Mouse (Mus musculus): ENCODE data around the gene Selenon.

The Selenon gene

DNA sequence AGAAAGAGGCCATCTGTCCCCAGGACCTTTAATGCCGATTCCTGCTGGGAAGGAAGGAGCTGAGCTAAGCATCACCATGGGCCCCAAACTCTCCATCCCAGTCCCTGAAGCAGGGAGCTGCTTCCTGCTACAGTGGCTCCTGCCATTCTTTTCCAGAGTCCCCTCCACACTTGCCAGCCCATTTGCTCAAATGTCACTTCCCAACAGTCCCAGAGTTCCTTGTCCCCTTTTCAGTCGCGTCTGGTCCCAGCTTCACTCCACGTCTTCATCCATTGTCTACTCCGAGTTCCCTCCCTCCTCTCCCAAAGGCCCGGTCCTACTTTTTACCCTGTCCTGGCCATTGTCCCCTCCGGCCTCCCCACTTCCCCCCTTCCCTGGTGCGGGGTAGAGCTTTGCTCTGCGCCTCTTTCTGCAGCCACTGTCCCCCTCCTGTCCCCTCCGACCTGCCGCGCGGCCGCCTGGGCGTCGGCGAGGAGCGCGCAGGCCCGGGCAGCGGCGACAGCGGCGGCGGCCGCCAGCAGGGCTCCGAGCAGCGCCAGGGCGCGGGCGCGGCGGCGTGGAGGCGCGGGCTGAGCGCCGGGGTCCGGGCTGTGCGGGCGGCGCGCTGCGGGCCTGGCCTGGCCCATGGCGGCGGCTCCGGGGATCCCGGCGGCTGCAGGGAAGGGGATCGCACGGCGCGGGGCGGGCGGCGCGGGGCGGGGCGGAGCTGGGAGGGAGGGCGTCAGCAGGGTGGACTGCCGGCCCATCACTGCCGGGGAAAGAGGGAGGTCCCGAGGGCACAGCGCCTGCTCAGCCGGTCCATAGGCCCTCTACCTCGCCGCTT, at the start of gene Selenon:
Gene Selenon, minus strand, starts transcription at position 673 of the 823 bp plus-strand sequence.
- DNase-seq = peak; percentile 70

GRCm38 (mm10) chr4:134601404-134601803, 49.4 kb upstream of the Selenon start:
- DNase-seq = no peak

DNA sequence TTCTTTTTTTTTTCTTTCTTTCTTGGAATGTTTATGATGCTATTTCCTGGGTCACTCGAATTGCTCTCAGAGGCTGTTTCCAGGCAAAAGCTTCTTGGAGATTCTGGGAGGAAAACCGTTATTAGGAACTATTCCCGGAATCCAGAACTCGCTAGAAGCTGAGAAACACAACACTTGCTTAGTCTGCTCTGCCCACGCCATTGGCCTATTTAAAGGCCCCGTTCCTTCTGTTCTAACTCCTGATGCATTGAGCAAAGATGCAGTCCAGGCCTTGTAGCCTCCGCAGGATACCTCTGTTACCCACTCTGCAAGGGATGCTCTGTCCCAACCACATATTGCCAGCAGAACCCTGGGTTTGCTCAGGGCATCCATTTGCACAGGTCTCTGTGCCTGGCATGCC, 48.8 kb upstream of the Selenon start:
- no peak for DNase-seq

DNA sequence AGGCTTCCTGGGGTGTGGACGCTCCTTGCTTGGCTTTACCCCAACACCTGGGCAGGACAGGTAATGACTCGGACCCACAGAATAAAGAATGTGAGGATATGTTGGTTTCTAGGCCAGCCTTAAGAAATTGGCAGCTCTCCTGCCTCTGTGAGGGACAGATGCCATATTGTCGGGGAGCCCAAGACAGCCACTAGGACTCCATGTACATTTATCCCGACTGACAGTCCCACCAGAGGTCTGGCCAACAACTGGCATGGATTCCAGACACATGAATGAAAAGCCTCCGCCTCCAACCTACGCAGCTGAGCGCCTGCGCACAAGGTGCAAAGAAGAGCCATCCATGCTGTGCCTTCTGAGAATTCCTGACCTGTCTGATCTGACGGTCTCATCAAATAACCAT, 48.1 kb upstream of the Selenon start:
- no peak for DNase-seq

GRCm38 (mm10) chr4:134596816-134597692, 45.1 kb upstream of the Selenon start:
- peak; percentile 82 for DNase-seq

DNA sequence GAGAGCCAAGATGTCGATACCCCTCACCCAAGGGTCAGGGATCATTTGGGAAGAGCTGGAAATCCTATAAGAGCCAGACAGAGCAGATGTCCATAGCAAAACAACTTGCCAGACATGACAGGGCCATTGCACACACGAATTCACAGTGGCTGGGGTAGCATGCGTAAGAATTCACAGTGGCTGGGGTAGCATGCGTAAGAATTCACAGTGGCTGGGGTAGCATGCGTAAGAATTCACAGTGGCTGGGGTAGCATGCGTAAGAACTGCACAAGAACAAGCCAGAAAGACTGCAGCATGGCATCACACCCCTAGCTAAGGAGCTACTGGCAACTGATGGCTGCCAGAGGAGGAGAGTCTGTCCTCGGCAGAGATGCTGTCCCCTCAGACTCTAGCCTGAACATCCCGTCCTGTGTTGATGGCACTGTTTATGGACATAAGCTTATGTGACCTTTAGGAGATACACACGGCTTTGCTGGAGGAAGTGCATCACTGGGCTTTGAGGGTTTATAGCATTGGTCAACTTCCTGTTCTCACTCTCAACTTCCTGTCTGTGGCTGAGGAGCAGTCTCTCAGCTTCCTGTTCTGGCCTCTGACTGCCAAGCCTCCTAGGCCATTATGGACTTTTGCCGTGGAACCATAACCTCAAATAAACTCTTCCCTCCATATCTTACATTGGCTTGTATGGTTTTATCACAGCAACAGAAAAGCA, 42.9 kb upstream of the Selenon start:
- DNase-seq = no peak

GRCm38 (mm10) chr4:134592442-134592841, 40.5 kb upstream of the Selenon start:
- DNase-seq = no peak

GRCm38 (mm10) chr4:134591506-134592061, 39.6 kb upstream of the Selenon start:
- DNase-seq = peak; percentile 98

GRCm38 (mm10) chr4:134590227-134590926, 38.4 kb upstream of the Selenon start:
- peak; percentile 69 for DNase-seq

DNA sequence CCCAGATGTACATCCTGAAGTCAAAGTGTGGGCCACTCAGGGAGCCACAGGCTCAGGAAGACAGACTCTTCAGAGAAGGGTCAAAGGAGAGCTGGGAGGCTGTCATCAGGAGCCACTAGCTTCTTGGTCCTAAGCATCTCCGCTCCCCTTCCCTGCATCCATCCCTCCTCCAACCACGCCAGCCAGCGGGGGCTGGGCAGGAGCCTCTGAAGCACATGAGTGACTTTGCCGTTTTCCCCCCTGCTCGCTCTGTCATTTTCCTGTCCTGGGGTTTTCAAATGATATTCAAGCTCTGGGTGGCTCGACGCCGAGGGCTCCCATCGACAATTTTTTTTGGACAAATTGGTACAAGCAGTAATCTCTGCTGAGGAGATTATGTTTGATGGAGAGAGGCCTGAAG, 37.8 kb upstream of the Selenon start:
- no peak for DNase-seq

DNA sequence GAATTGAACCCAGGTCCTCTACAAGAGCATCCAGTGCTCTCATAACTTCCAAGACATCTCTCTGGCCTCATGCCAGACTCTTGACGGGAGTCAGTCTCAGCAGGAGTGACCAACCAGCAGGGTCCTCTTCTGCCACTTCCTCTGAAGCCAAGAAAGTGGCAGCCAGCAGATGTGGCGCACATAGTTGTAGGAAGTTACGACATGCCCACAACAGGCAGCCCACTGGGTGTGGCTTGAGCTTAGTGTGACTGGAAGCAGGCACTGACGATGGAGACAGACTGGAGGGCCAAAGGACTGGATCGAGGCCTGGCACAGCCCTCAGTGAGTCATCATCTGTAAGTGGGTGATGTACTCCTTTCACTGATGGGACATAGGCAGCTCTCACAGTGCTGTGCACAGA, 37.0 kb upstream of the Selenon start:
- DNase-seq = no peak

DNA sequence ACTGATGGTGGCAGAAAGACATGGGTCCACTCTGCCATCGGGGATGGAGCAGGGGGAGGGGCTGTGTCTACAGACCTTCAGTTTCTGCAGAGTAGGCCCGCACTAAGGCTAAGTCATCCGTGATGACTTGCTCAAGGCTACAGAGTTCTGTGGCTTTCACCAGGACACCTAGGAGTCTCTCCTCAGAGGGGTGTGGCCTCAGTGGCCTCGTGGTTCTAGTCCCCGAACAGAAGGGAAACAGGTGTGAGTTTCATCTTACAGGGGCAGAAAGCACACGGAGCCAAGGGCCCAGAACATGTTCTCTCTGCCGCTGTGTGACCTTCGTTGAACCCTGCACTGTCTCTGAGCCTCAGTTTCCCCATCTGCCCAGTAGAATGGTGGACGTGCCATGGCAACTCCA, 36.3 kb upstream of the Selenon start:
- no peak for DNase-seq

DNA sequence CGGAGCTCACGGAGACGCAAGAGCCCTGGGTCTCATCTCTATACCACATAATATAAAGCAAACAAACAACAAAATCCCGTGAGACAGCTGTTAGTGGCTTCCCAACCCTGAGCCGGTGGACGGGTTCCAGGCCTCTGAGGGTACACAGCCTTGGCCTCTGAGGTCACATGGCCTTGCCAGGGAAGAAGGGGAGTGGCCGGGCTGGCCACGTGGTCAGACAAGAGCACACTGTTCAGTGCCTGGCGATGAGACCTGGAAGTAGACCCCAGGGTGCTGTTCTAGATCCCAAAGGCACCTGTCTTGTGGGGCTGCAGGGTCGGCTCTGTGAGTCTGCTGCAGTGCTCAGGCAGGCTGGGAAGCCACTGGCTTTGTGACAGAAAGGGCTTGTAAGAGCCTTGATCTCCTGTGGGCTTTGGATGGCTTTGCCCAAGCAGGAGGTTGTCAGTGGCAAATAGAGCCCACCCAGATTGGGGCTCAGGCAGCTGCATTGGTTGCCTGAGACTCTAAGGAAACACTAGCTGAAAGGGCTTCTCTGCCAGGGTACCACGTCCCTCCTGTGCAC, 35.8 kb upstream of the Selenon start:
- no peak for DNase-seq

DNA sequence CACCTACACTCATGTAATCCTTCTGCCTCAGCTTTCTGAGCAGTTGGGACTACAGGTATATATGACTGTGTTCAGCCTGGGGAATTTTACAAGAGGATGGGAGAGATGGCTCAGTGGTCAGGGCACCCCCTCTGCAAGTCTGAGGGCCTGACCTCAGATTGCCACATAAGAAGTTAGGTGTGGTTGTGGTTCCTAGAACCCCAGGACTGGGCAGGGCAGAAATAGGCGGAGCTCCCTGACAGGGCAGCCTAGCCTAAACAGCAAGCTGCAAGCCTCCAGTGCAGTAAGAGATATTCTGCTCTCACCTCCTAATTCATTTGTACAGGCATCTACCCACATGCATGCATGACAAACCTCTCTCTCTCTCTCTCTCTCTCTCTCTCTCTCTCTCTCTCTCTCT, 34.7 kb upstream of the Selenon start:
- DNase-seq = no peak

DNA sequence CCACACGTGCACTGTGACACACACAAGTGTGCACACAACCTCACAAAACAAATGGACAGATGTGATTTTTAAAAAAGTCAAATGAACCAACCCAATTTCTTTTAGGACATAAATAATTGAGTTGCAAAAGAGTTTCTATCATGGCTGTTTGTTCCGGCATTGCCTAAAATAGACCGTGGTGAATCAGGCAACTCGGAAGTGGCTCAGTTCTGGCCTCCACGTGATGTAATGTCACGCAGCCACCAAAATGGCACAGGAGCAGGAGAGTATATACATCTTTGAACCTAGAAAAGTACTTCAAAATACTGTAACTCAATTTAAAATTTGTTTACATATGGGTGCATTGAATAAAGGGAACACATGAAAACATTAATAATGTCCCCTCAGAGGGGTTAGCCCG, 34.2 kb upstream of the Selenon start:
- no peak for DNase-seq

GRCm38 (mm10) chr4:134583513-134583912, 31.5 kb upstream of the Selenon start:
- DNase-seq = no peak

GRCm38 (mm10) chr4:134581365-134581764, 29.4 kb upstream of the Selenon start:
- no peak for DNase-seq

GRCm38 (mm10) chr4:134580351-134581148, 28.6 kb upstream of the Selenon start:
- DNase-seq = peak; percentile 88

GRCm38 (mm10) chr4:134579620-134580019, 27.7 kb upstream of the Selenon start:
- peak; percentile 71 for DNase-seq

DNA sequence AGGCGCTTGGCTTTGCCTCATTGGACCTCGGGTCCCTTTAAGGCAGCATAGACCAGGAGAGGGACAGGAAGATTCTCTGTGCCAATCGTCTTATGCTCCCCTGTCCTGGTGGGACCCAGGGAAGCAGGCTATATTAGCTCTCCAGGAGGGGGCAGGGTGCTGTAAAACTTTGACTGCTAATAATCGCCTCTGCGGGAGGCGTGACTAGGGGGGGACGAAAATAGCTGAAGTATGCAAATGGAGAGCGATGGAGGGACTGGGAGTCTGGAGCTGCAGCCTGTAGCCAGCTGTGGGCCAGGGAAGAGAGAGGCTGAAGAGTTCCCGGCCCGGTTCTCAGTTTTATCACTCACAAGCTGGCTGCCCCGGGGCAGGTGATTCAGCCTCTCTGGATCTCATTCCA, 27.2 kb upstream of the Selenon start:
- DNase-seq = no peak

GRCm38 (mm10) chr4:134578407-134578806, 26.4 kb upstream of the Selenon start:
- no peak for DNase-seq

Measured in cerebellum, adult 11-12 months (tissue).